Mouse (Mus musculus): ENCODE measurements around the gene Ing3. TPM values are rescaled to one million over a fixed set of nuclear protein-coding genes. Genes with fewer than 3 reads are reported as not detected.

The Ing3 gene
- total RNA-seq (2017) = 43.8 and 44.3 TPM in 2 replicates

DNA sequence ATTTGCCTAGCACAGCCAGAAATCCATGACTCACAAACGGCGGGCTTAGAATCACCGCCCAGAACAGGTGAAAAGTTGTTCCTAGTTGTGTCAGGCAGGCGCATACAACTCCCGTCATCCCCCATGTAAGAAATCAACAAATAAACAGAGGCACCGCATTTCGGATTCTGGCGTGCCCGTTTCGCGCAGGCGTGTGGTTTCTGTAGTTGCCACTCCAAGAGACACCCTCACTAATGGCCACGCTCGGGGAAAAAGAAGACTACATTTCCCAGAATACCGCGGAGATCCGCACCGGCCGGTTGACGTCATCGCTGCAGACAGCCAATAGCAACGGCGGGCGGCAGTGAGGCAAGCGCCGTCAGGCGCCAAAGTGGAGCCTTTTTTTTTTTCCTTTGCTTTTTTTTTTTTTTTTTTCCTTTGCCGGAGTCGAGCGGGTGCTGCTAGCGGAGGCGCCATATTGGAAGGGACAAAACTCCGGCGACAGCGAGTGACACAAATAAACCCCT lies at the start of gene Ing3:
Ing3 (plus strand) TSS at position 346 of the 506 bp plus-strand sequence.
- ATAC-seq (replicated peaks; ENCODE audit: low read depth, poor library complexity, severe bottlenecking) = peak; percentile 93

DNA sequence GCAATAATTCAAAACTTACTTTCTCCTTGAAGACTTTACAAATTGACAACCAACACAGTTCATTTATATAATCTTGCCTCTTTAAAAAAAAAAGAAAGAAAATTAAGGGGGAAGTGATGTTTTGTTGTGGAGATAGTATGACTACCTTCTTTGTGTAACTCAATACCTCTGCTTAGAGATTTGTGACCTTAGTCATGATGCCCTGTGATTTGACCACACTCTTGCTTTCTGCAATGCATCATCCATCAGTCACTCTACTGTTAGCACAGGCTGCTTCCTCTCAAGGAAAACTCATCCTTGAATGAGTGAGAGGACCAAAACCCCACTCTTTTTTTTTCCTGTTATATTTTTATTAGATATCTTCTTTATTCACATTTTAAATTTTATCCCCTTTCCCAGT lies 39.7 kb upstream of the Ing3 start:
- no peak for ATAC-seq (replicated peaks; ENCODE audit: low read depth, poor library complexity, severe bottlenecking)

DNA sequence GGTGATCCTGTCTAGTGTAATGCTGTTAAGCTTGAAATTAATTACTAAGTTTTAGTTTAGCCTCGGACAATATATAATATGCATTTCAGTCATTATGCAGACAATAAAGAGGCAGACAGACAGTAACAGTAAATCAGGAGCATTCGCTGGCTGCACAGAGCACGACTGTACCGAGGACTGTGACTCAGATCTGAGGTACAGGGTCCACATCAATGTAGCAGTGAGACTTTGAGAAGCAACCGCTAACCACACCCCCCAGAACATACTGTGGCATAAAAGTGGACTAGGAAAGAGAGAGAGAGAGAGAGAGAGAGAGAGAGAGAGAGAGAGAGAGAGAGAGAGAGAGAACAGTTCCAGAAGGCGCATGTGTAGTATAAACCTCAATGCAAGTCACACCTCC lies 38.6 kb upstream of the Ing3 start:
- no peak for ATAC-seq (replicated peaks; ENCODE audit: low read depth, poor library complexity, severe bottlenecking)

DNA sequence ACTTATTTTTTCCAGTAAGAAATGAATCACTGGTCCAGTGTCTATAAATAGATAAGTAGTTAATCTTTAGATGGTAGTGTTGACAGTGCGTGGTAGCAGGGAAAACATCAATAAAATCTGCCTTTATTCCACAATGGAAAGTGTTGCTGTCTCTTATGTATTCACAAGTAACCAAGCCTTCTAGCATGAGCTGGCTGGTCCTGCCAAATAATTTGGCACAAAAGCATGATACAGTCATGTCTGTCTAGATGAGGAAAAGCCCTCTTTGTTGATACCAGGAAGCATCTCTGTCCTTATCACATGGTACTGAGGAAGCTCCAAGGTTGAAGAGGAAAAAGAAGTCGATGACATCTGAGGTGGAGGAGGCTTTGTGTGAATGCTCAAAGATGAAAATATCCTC lies 32.8 kb upstream of the Ing3 start:
- no peak for ATAC-seq (replicated peaks; ENCODE audit: low read depth, poor library complexity, severe bottlenecking)

DNA sequence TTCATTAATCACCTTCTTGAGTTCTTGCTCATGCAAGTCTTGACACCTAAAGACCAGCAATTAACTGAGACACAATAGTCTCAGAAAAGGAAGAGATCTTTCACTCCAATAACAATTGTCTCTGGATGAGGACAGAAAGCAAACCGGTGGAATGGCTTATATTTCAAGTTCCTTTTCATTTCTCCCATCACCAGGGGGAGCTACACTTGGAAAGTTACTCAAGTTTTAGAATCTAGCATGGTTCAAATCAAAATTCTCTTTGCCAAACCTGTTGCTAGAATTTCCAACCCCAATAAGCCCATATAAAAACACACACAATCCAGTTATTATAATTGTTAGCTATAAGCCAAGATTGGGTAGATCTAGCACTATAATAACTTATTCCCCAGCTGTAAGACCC lies 25.2 kb upstream of the Ing3 start:
- ATAC-seq (replicated peaks; ENCODE audit: low read depth, poor library complexity, severe bottlenecking) = no peak

DNA sequence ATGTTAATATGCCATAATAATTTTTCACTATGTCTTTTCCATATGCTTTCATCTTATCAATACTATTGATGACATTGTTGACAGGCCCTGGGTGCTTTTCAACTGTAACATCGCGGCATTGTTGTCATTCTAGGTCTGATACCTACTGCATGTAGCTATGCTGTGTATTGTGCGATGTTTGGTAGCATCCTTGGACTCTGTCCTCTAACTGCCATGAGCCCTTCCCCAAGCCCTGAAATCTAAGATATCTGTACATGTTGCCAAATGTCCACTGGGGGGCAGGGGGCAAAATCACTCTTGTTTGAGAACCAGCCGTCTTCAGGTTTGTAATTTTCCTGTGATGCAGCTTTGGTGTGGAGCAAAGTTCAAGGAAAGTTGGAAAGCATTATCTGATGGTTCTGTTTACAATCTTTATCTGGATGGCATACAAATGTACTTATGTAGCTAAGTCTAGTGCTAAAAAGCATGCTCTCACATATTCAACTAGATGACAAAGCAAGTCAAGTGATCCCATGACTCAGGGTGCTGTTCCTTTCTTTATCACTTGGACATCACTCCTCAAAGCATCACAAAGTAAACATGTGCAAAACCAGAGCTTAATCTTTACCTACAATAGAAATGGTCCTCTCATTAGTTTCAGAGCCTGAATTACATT lies 11.3 kb upstream of the Ing3 start:
- ATAC-seq (replicated peaks; ENCODE audit: low read depth, poor library complexity, severe bottlenecking) = no peak

DNA sequence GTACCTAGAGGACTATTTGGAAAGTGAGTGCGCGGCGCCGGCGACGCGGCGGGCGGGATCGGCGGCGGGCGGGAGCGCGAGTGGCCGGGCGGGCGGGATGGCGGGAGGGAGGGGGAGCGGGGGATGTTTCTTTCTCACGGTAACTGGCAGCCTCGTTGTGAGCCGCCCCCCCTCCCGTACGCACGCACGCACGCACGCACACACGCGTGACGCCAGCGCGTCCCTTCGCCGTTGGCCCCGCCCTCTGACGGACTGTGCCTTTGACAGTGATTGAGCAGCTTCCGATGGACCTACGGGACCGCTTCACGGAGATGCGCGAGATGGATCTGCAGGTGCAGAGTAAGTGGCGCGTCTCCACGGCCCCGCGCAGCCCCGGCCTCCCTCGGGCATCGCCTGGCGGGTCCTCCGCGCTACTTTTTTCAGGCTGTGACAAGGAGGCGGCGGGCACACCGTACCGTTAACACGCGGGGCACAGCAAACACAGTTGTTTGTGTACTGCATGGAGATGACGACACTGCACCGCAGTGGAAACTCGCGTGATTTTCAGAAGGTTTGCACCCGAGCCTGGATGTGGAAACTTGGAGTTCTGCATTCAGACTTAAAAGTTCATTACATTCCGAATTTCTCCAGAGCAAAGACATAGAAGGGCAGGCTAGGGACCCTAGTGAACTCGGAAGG lies 539 bp downstream of the Ing3 start:
- peak; percentile 84 for ATAC-seq (replicated peaks; ENCODE audit: low read depth, poor library complexity, severe bottlenecking)

DNA sequence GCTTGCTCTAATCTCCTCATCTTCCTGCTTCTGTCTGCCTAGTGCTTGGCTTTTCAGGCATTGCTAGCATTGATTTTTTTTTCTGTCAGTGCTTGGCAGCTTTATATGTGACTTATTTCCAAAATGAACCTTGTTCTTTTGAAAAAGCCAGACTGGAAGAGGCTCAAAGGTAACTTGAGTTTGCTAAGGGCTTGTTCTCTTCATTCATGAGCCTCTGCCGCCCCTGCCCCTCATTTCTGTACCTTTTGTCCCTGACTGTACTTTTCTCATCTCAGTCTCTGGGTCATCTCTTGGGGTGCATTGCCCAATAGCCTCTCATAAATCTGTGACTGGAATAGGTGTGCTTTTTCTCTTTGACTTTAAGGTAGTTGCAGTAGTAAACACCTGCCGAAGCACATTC lies 1.3 kb downstream of the Ing3 start:
- ATAC-seq (replicated peaks; ENCODE audit: low read depth, poor library complexity, severe bottlenecking) = no peak

DNA sequence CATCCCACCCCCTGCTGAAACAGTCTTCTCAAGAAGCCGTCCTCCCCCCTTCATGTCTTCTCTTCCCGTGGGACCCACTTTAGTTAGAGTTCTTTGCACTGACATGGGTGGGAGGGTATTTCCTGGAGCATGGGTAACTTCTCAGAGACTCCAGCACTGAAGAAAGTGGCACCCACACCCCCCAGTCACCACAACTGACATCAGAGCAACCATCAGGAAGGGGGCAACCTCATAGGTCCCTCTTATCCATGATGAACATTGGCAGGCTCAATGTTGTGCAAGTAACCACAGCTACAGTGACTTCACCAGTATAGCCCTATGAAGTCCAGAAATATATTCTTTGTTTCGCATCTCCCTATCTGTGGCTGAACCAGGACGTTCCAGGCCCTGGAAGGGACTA lies 6.1 kb downstream of the Ing3 start:
- ATAC-seq (replicated peaks; ENCODE audit: low read depth, poor library complexity, severe bottlenecking) = peak; percentile 87

DNA sequence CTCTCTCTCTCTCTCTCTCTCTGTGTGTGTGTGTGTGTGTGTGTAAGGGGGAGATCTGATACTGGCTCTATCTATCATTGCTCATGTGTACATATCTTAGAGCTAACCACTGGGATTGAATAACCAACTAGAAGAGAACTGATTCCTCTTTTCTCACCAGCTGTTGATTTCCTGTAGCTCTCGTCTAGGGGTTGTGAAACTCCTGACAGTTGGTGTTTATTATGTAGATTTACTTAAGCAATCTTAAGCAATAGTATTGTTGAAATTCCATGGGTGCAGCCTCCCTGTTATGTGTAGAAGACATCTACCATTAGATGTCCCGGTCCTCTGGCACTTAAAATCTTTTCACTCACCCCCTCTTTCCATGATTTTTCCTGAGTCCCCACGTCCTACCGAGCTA lies 9.6 kb downstream of the Ing3 start:
- peak; percentile 67 for ATAC-seq (replicated peaks; ENCODE audit: low read depth, poor library complexity, severe bottlenecking)

DNA sequence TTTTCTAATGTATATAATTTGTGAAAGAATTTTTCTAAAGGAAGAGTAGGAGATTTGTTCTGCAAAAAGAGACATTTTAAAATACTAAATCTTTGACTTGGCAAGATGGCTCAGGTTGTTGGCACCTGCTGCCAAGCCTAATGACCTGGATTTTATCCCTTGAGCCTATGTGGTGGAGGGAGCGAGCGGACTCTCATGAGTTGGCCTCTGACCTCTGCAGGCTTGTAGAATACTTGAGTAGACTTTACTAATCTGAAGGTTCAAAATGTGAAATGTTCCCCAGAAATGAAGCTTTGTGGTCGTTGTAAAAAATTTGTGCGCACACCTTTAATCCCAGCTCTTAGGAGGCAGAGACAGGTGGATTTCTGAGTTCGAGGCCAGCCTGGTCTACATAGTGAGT lies 10.5 kb downstream of the Ing3 start:
- ATAC-seq (replicated peaks; ENCODE audit: low read depth, poor library complexity, severe bottlenecking) = no peak

DNA sequence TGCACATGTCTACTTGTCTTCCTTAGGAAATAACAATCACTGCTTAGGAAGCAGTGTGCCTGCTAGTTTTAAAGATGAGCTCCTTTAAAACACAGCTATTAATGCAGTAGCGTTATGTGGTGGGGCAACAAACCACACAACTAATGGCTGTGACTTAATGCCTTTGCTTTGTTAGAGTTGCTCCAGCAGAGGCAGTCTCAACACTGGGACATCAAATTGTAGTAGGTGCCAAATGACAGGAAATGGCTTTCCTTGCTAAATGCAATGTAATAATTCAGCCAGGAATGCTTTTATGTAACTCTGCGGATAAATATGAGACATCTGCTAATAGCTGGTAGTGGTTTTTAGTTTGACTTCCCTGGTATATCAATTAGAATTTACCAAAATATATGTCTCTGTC lies 28.2 kb downstream of the Ing3 start:
- ATAC-seq (replicated peaks; ENCODE audit: low read depth, poor library complexity, severe bottlenecking) = no peak

DNA sequence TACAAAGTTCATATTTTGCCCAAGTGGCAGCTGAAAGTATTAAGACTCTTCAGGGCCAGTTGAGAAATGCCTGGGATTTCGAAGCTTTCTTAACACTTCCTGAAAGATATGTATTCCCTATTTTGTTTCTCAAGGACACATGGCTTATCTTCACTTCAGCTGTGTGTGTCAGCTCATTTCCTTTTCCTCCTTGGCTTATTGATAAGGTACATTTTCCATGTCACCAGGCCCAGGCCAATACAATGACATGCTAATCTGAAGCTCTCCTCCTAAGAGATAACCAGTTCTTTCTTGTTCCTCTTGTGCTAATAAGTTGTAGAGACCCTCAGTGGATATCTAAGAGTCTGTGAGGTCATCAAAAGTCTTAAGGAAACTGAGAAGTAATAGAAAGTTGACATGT lies 31.7 kb downstream of the Ing3 start:
- no peak for ATAC-seq (replicated peaks; ENCODE audit: low read depth, poor library complexity, severe bottlenecking)

DNA sequence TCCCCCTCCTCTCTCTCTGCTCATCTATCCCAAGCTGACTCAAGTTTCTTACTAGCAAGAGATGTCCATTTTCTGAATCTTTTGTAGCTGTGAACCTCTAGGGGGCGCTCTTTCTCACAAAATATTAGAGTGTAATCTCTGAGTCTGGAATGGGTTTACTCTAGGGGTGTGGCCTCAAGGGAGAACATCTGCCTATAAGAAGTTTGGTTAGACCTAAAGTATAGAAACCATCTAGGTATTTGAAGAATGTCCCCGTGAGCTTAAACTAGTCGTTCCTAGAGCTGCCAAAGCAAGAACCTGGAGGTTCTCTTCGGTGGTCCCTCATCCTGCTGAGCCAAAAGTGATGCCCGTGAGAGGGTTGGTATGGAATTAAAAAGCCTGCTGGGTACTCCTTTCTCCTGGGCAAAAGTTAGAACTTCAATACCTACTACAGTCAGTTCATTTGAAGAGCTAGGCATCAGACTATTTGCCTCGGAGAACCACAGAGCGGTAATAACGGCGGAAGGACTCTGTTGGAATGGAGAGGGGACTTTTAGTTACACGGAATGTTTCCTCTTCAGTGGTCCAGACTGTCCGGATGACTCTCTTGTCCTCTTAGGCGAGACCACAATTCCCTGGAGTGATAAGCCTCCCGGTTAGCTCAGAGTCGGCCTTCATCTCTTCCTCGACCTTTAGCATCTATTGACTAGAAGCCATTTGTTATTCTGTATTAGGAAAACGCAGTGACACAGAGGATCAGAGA lies 35.8 kb downstream of the Ing3 start:
- peak; percentile 86 for ATAC-seq (replicated peaks; ENCODE audit: low read depth, poor library complexity, severe bottlenecking)

DNA sequence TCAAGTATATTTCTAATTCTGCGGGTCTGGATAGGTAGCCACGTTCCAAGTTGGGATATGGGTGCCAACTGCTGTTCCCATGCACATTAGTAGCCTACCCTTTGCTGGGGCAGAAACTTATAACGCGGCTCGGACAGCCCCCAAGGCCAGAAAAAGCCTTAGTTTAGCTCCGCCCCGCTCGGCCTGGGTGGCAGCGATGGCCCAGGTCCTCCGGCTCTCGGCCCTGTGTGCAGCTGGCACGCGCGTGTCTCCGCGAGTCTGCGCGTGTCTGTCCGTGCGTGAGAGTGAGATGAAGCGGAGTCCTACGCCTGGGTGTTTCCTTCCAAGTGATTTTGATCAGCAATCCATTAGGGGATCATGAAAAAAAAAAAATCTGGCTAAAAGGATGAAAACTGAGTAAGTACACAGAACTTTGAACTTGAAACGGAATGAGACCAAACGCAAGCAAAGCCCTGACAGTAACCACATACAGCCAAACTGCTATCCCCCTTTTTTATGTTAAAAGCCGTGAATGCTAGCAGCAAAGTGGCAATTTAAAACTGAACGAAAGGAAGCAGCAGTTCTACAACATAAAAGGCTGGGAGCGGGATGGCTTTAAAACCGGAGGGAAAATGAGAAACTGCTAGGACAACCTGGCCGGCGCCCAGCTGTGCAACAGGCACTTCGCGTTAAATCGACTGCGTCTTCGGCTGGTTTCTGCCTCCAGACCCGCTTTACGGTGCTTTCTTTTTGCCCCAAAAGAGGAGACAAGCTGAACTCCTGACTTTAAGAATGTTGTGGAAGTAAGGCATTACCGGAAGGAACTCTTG lies 36.6 kb downstream of the Ing3 start, which contains the start of gene Cped1:
Cped1 (plus strand) TSS at position 185 of the 809 bp plus-strand sequence.
- peak; percentile 72 for ATAC-seq (replicated peaks; ENCODE audit: low read depth, poor library complexity, severe bottlenecking)

DNA sequence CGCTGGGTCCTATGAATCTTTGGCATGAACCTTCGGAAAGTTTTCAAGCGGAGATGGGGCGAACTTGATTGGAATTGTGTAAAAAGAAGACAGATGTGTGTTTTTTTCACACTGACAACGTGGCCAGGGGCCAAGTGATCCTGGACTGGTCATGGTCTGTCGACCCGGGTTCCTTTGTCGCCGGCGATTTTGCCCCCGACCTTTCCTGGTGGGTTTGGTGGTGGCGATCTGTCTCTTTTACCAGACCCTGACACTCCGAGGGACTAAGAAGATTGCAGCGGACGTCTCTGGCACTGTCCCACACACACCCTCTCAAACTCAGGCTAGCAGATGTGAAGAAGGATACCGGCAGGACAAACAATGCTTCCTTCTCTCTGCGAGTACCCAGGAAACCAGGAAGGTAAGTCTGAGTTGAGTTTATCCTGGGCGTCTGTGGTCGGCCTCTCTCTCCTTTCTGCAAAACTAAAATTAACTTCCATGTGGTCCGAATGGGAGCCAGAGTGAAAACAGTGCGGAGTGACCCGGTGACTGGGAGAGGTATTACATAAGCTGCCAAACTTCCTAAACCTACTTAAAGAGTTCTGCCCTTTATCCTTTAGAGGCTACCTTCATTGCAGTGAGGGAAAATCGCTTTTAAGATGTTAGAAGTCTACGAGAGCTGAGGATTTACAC lies 37.4 kb downstream of the Ing3 start:
- 0 out of 2 replicates have a peak, but pooled peaks have one; percentile 26 for ATAC-seq (replicated peaks; ENCODE audit: low read depth, poor library complexity, severe bottlenecking)

DNA sequence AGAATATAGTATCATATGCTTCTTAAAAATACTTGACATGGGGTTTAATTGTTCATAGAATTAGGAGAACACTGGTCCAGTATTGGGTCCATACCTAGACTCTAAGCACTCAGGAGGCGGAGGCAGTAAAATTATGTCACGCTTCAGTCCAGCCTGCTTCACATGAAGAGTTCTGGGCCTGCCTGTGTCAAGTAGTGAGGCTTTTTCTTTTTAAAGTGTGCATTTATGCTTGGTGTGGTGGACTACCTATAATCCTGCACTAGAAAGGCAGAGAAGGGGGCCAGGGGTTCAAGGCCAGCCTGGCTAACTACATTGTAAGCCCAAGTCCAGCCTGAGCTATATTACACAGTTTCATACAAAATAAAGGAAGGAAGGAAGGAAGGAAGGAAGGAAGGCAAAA lies 38.2 kb downstream of the Ing3 start:
- no peak for ATAC-seq (replicated peaks; ENCODE audit: low read depth, poor library complexity, severe bottlenecking)

DNA sequence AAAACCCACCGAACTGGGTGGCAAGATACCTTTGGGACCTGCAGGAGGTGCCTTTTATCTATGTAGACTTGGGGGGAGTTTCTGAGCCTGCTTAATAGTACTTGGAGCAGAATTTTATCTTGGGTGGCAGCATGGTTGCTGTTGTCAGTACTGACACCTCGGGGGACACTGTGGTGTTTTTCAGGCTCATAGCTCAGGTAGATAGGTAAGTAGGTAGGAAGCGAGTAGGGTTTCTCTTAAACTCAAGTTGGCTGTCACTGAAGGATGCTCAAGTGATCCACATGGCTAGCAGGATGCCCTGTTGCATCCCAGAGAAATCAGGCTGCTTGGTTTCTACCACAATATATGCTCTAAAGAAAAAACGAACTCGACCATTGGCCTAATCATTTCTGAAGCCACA lies 38.9 kb downstream of the Ing3 start:
- no peak for ATAC-seq (replicated peaks; ENCODE audit: low read depth, poor library complexity, severe bottlenecking)

DNA sequence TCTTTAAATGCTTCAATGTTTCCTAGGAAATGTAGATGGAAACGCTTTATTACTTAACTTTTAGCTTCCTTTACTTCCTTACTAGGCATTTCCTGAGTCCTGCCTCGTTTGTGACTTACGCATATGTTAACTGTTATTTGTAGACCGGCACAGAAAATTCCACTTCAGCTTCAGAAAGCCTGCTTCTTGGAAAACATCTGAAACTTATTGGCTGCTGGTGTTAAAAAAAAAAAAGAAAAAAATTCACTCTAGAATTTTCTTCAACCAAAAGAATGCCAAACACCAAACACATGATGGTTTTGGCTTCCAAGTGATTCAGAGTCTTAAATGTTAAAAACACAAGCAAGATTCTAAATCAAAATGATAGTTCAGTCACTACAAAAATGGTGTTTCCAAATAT lies 39.7 kb downstream of the Ing3 start:
- ATAC-seq (replicated peaks; ENCODE audit: low read depth, poor library complexity, severe bottlenecking) = no peak

Measured in common myeloid progenitor, adult 5-6 weeks (primary cell).